Mouse (Mus musculus): Measurements from ENCODE around the gene Smndc1. TPM values are rescaled to one million over a fixed set of nuclear protein-coding genes. Genes with fewer than 3 reads are reported as not detected.

Smndc1 gene
- polyA plus RNA-seq, 1 experiment from 2014 or later = 43.5 TPM

- Histone ChIP-seq H3K36me3 (ENCODE audit: control insufficient read depth, insufficient read depth, low read length) (no peaks in the 10 kb centered on the region), H3K4me2 (replicated peaks; ENCODE audit: low read depth, low read length) (no peak overlapping the region), H3K4me1 (ENCODE audit: control insufficient read depth, insufficient read depth, low read length) (peaks cover 6% of the 10 kb centered on the region; the same call in 1 of the 2 replicates), H3K4me3 (ENCODE audit: low read depth, low read length) (no peak overlapping the region), H3K9ac (replicated peaks; ENCODE audit: low read depth, low read length) (no peak overlapping the region), H3K27ac (ENCODE audit: low read length) (no peak overlapping the region), H3K9me3 (ENCODE audit: control insufficient read depth, low read depth, low read length) (no peaks in the 10 kb centered on the region), H3K27me3 (ENCODE audit: control insufficient read depth, insufficient read depth, low read length) (no peaks in the 10 kb centered on the region)
- ATAC-seq (ENCODE audit: insufficient number of reproducible peaks, insufficient read depth, low FRiP score, low read depth) = no peak
- 41% methylated on average over 5 of the region's 5 CpGs for WGBS
Observed at GRCm38 (mm10) chr19:53419834-53420233, 29.5 kb upstream of the Smndc1 start.

- no peak overlapping the region for H3K4me2 ChIP-seq (replicated peaks; ENCODE audit: low read depth, low read length)
Observed at GRCm38 (mm10) chr19:53415198-53415597, 24.8 kb upstream of the Smndc1 start.

GRCm38 (mm10) chr19:53414650-53415049, 24.3 kb upstream of the Smndc1 start:
- no peaks in the 10 kb centered on the region for H3K36me3 ChIP-seq (ENCODE audit: control insufficient read depth, insufficient read depth, low read length)
- ATAC-seq (ENCODE audit: insufficient number of reproducible peaks, insufficient read depth, low FRiP score, low read depth) = no peak
- H3K27ac ChIP-seq (ENCODE audit: low read length) = no peak overlapping the region
- no peak overlapping the region for H3K9ac ChIP-seq (replicated peaks; ENCODE audit: low read depth, low read length)
- no peaks in the 10 kb centered on the region for H3K9me3 ChIP-seq (ENCODE audit: control insufficient read depth, low read depth, low read length)
- 74% methylated on average over 11 of the region's 11 CpGs for WGBS
- peaks cover 7% of the 10 kb centered on the region; the same call in 1 of the 2 replicates for H3K4me1 ChIP-seq (ENCODE audit: control insufficient read depth, insufficient read depth, low read length)
- H3K4me2 ChIP-seq (replicated peaks; ENCODE audit: low read depth, low read length) = no peak overlapping the region
- H3K4me3 ChIP-seq (ENCODE audit: low read depth, low read length) = no peak overlapping the region
- H3K27me3 ChIP-seq (ENCODE audit: control insufficient read depth, insufficient read depth, low read length) = no peaks in the 10 kb centered on the region

More at GRCm38 (mm10) chr19:53415198-53415597, 24.8 kb upstream of the Smndc1 start:
- Histone ChIP-seq H3K27me3 (ENCODE audit: control insufficient read depth, insufficient read depth, low read length) (no peaks in the 10 kb centered on the region), H3K4me3 (ENCODE audit: low read depth, low read length) (no peak overlapping the region), H3K36me3 (ENCODE audit: control insufficient read depth, insufficient read depth, low read length) (no peaks in the 10 kb centered on the region), H3K27ac (ENCODE audit: low read length) (no peak overlapping the region), H3K9me3 (ENCODE audit: control insufficient read depth, low read depth, low read length) (no peaks in the 10 kb centered on the region), H3K9ac (replicated peaks; ENCODE audit: low read depth, low read length) (no peak overlapping the region), H3K4me1 (ENCODE audit: control insufficient read depth, insufficient read depth, low read length) (peaks cover 7% of the 10 kb centered on the region; the same call in 1 of the 2 replicates)
- no peak for ATAC-seq (ENCODE audit: insufficient number of reproducible peaks, insufficient read depth, low FRiP score, low read depth)
- WGBS = 86% methylated on average over 17 of the region's 17 CpGs

- H3K9ac ChIP-seq (replicated peaks; ENCODE audit: low read depth, low read length) = no peak overlapping the region
- WGBS = 73% methylated on average over 15 of the region's 15 CpGs
- no peak for ATAC-seq (ENCODE audit: insufficient number of reproducible peaks, insufficient read depth, low FRiP score, low read depth)
- no peak overlapping the region for H3K4me3 ChIP-seq (ENCODE audit: low read depth, low read length)
- no peaks in the 10 kb centered on the region for H3K36me3 ChIP-seq (ENCODE audit: control insufficient read depth, insufficient read depth, low read length)
- no peak overlapping the region for H3K27ac ChIP-seq (ENCODE audit: low read length)
- peaks cover 7% of the 10 kb centered on the region; the same call in 1 of the 2 replicates for H3K4me1 ChIP-seq (ENCODE audit: control insufficient read depth, insufficient read depth, low read length)
- H3K9me3 ChIP-seq (ENCODE audit: control insufficient read depth, low read depth, low read length) = no peaks in the 10 kb centered on the region
- H3K4me2 ChIP-seq (replicated peaks; ENCODE audit: low read depth, low read length) = no peak overlapping the region
- H3K27me3 ChIP-seq (ENCODE audit: control insufficient read depth, insufficient read depth, low read length) = no peaks in the 10 kb centered on the region
Observed at GRCm38 (mm10) chr19:53413617-53414380, 23.4 kb upstream of the Smndc1 start.

GRCm38 (mm10) chr19:53412149-53412848, 21.9 kb upstream of the Smndc1 start:
- Histone ChIP-seq H3K4me2 (replicated peaks; ENCODE audit: low read depth, low read length) (no peak overlapping the region), H3K36me3 (ENCODE audit: control insufficient read depth, insufficient read depth, low read length) (no peaks in the 10 kb centered on the region), H3K4me1 (ENCODE audit: control insufficient read depth, insufficient read depth, low read length) (peaks cover 7% of the 10 kb centered on the region; the same call in 1 of the 2 replicates), H3K27me3 (ENCODE audit: control insufficient read depth, insufficient read depth, low read length) (no peaks in the 10 kb centered on the region), H3K4me3 (ENCODE audit: low read depth, low read length) (no peak overlapping the region), H3K9me3 (ENCODE audit: control insufficient read depth, low read depth, low read length) (no peaks in the 10 kb centered on the region), H3K27ac (ENCODE audit: low read length) (peak overlapping the region; percentile 34; the same call in 1 of the 2 replicates), H3K9ac (replicated peaks; ENCODE audit: low read depth, low read length) (no peak overlapping the region)
- WGBS = 17% methylated on average over 6 of the region's 6 CpGs
- ATAC-seq (ENCODE audit: insufficient number of reproducible peaks, insufficient read depth, low FRiP score, low read depth) = no peak

- WGBS = 60% methylated on average over 17 of the region's 17 CpGs
- H3K4me3 ChIP-seq (ENCODE audit: low read depth, low read length) = no peak overlapping the region
Observed at GRCm38 (mm10) chr19:53409663-53410307, 19.4 kb upstream of the Smndc1 start.

GRCm38 (mm10) chr19:53408398-53408797, 18.0 kb upstream of the Smndc1 start:
- ATAC-seq (ENCODE audit: insufficient number of reproducible peaks, insufficient read depth, low FRiP score, low read depth) = 0 out of 2 replicates have a peak, but pooled peaks have one; percentile 42

More at GRCm38 (mm10) chr19:53409663-53410307, 19.4 kb upstream of the Smndc1 start:
- Histone ChIP-seq H3K36me3 (ENCODE audit: control insufficient read depth, insufficient read depth, low read length) (no peaks in the 10 kb centered on the region), H3K27me3 (ENCODE audit: control insufficient read depth, insufficient read depth, low read length) (no peaks in the 10 kb centered on the region), H3K4me2 (replicated peaks; ENCODE audit: low read depth, low read length) (no peak overlapping the region), H3K27ac (ENCODE audit: low read length) (no peak overlapping the region), H3K4me1 (ENCODE audit: control insufficient read depth, insufficient read depth, low read length) (peaks cover 7% of the 10 kb centered on the region; the same call in 1 of the 2 replicates), H3K9me3 (ENCODE audit: control insufficient read depth, low read depth, low read length) (peaks cover under 1% of the 10 kb centered on the region; the same call in 1 of the 2 replicates), H3K9ac (replicated peaks; ENCODE audit: low read depth, low read length) (no peak overlapping the region)
- ATAC-seq (ENCODE audit: insufficient number of reproducible peaks, insufficient read depth, low FRiP score, low read depth) = no peak

GRCm38 (mm10) chr19:53407350-53407749, 17.0 kb upstream of the Smndc1 start:
- no peak for ATAC-seq (ENCODE audit: insufficient number of reproducible peaks, insufficient read depth, low FRiP score, low read depth)
- Histone ChIP-seq H3K9me3 (ENCODE audit: control insufficient read depth, low read depth, low read length) (peaks cover 8% of the 10 kb centered on the region; the same call in 1 of the 2 replicates), H3K9ac (replicated peaks; ENCODE audit: low read depth, low read length) (no peak overlapping the region), H3K4me1 (ENCODE audit: control insufficient read depth, insufficient read depth, low read length) (peaks cover 4% of the 10 kb centered on the region; the same call in 1 of the 2 replicates), H3K27me3 (ENCODE audit: control insufficient read depth, insufficient read depth, low read length) (no peaks in the 10 kb centered on the region), H3K4me3 (ENCODE audit: low read depth, low read length) (no peak overlapping the region), H3K4me2 (replicated peaks; ENCODE audit: low read depth, low read length) (no peak overlapping the region), H3K36me3 (ENCODE audit: control insufficient read depth, insufficient read depth, low read length) (no peaks in the 10 kb centered on the region), H3K27ac (ENCODE audit: low read length) (no peak overlapping the region)
- 67% methylated on average over 2 of the region's 2 CpGs for WGBS

More at GRCm38 (mm10) chr19:53408398-53408797, 18.0 kb upstream of the Smndc1 start:
- no peak overlapping the region for H3K4me3 ChIP-seq (ENCODE audit: low read depth, low read length)
- H3K9me3 ChIP-seq (ENCODE audit: control insufficient read depth, low read depth, low read length) = peaks cover 8% of the 10 kb centered on the region; the same call in 1 of the 2 replicates
- H3K9ac ChIP-seq (replicated peaks; ENCODE audit: low read depth, low read length) = no peak overlapping the region
- H3K27me3 ChIP-seq (ENCODE audit: control insufficient read depth, insufficient read depth, low read length) = no peaks in the 10 kb centered on the region
- WGBS = 59% methylated on average over 8 of the region's 8 CpGs
- no peak overlapping the region for H3K27ac ChIP-seq (ENCODE audit: low read length)
- peaks cover 7% of the 10 kb centered on the region; the same call in 1 of the 2 replicates for H3K4me1 ChIP-seq (ENCODE audit: control insufficient read depth, insufficient read depth, low read length)
- H3K4me2 ChIP-seq (replicated peaks; ENCODE audit: low read depth, low read length) = no peak overlapping the region
- no peaks in the 10 kb centered on the region for H3K36me3 ChIP-seq (ENCODE audit: control insufficient read depth, insufficient read depth, low read length)

All from stomach, embryonic 14.5 days (tissue).